In the genomic region with DNA sequence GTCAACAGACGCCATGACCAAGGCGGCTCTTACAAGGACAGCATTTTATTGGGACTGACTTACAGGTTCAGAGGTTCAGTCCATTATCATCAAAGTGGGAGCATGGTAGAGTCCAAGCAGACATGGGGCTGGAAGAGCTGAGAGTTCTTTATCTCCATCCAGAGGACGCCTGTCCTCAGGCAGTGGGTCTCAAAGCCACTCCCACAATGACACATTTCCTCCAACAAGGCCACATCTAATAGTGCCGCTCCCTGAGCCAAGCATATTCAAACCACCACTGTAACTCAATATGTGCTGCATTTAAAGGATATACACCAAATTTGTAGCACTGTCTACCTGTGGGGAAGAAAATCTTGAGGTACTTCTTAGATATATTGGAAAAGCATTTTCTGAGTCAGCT, we compare ENCODE assay signal across 27 mouse cellular contexts. TPM values are rescaled to one million over a fixed set of nuclear protein-coding genes. Genes with fewer than 3 reads are reported as not detected.
DNase-seq lines count a peak whose midpoint lies in the region; ATAC-seq and TF ChIP-seq lines count a peak whose summit lies in the region.
"Had no signal": no experiment of that assay in that cellular context is flagged by ENCODE, and none has a peak within 500 bp of the region (broad histone marks: within the 10 kb centered on the region; RNA-seq: fewer than 3 reads in every experiment).

No protein-coding gene starts in this region.

- H3K4me1 ChIP-seq in MEL (ENCODE audit: control insufficient read depth in 1 of 2, insufficient read depth in 2 of 2, low read length in 2 of 2) = peaks cover 3 to 4% of the 10 kb centered on the region in 2 experiments
- no peaks in the 10 kb centered on the region for H3K4me1 ChIP-seq in embryonic facial prominence, embryonic 10.5 days
- H3K4me1 ChIP-seq in forebrain, embryonic 10.5 days = no peaks in the 10 kb centered on the region
- H3K4me1 ChIP-seq: embryonic facial prominence, embryonic 13.5 days; hindbrain, embryonic 13.5 days; intestine, embryonic 15.5 days; kidney, embryonic 15.5 days had no signal

- TF ChIP-seq RAD21 in MEL (IDR thresholded peaks at IDR 0.05; ENCODE audit: low read depth, low read length) = no peak

- 88% methylated on average over 4 of the region's 4 CpGs for WGBS in embryonic facial prominence, embryonic 10.5 days
- WGBS in forebrain, embryonic 10.5 days = 87% methylated on average over 4 of the region's 4 CpGs

- no peak overlapping the region for H3K27ac ChIP-seq in MEL (ENCODE audit: control insufficient read depth, low read depth, low read length)
- no peak overlapping the region for H3K27ac ChIP-seq in embryonic facial prominence, embryonic 10.5 days (replicated peaks)
- no peak overlapping the region for H3K27ac ChIP-seq in forebrain, embryonic 10.5 days
- H3K27ac ChIP-seq: embryonic facial prominence, embryonic 13.5 days; heart, embryonic 10.5 days; hindbrain, embryonic 13.5 days; hindbrain, postnatal 0 days; intestine, embryonic 15.5 days; kidney, embryonic 15.5 days had no signal

- TF ChIP-seq CTCF in MEL (IDR thresholded peaks at IDR 0.05 in 2 of 3, conservative IDR thresholded peaks at IDR 0.05 in 1 of 3; ENCODE audit: control insufficient read depth in 1 of 3, insufficient read depth in 1 of 3, low read depth in 2 of 3, low read length in 3 of 3, poor library complexity in 1 of 3, severe bottlenecking in 1 of 3) = no peak

- no peak overlapping the region for H3K4me3 ChIP-seq in MEL (ENCODE audit: control insufficient read depth in 1 of 2, insufficient read depth in 1 of 2, low read depth in 2 of 2, low read length in 2 of 2)
- no peak overlapping the region for H3K4me3 ChIP-seq in embryonic facial prominence, embryonic 10.5 days
- no peak overlapping the region for H3K4me3 ChIP-seq in forebrain, embryonic 10.5 days
- H3K4me3 ChIP-seq: embryonic facial prominence, embryonic 13.5 days; heart, embryonic 10.5 days; hindbrain, embryonic 13.5 days; intestine, embryonic 15.5 days; kidney, embryonic 15.5 days had no signal

- no peak for ATAC-seq in megakaryocyte, adult 5-6 weeks (ENCODE audit: poor library complexity, severe bottlenecking)
- ATAC-seq: activated CD4-positive, CD25-positive, alpha-beta regulatory T cell, adult 4 months; CD4-positive, CD25-positive, alpha-beta regulatory T cell, adult 4 months; forebrain, embryonic 14.5 days; hindbrain, postnatal 0 days; intestine, embryonic 15.5 days had no signal

- no peak for TF ChIP-seq POLR2A in MEL (IDR thresholded peaks at IDR 0.05; ENCODE audit: control insufficient read depth in 1 of 2, insufficient read depth in 1 of 2, low read depth in 1 of 2, low read length in 2 of 2, poor library complexity in 1 of 2)

- H3K27me3 ChIP-seq in MEL (ENCODE audit: control insufficient read depth in 1 of 2, insufficient read depth in 2 of 2, low read length in 2 of 2) = no peaks in the 10 kb centered on the region
- H3K27me3 ChIP-seq in embryonic facial prominence, embryonic 10.5 days (replicated peaks; ENCODE audit: low read depth, poor library complexity, severe bottlenecking) = no peaks in the 10 kb centered on the region
- H3K27me3 ChIP-seq in forebrain, embryonic 10.5 days (ENCODE audit: poor library complexity, severe bottlenecking) = no peaks in the 10 kb centered on the region
- H3K27me3 ChIP-seq: embryonic facial prominence, embryonic 13.5 days; hindbrain, embryonic 13.5 days; intestine, embryonic 15.5 days; kidney, embryonic 15.5 days had no signal

- no peak for TF ChIP-seq EP300 in MEL (IDR thresholded peaks at IDR 0.05; ENCODE audit: low read depth in 1 of 2, low read length in 2 of 2)

- peak; percentile 29 for DNase-seq in adrenal gland, postnatal 10 days
- DNase-seq in adrenal gland, adult 18-20 months (ENCODE audit: low spot score in 2 of 2) = no peak
- DNase-seq in 416B (ENCODE audit: low read depth) (peak; percentile 86), MEL (ENCODE audit: low read depth, low spot score) (peak; percentile 19)
- DNase-seq in embryonic facial prominence, embryonic 10.5 days (ENCODE audit: low spot score) = peak; percentile 6
- DNase-seq in forebrain, embryonic 10.5 days (ENCODE audit: extremely low spot score, low spot score) = no peak
- DNase-seq: B cell, adult 2 months; cerebellum, adult 2 months; cerebellum, postnatal 10 days; gastrocnemius, postnatal 36 days; heart, adult 18-20 months; heart, postnatal 10 days; kidney, adult 2 months had no signal

- no peaks in the 10 kb centered on the region for H3K79me2 ChIP-seq in MEL (ENCODE audit: control insufficient read depth, insufficient read depth, low read length, poor library complexity)

- no peak overlapping the region for H3K9ac ChIP-seq in MEL (ENCODE audit: control insufficient read depth, low read depth, low read length, poor library complexity, severe bottlenecking)
- H3K9ac ChIP-seq: embryonic facial prominence, embryonic 13.5 days; hindbrain, embryonic 13.5 days; intestine, embryonic 15.5 days; kidney, embryonic 15.5 days had no signal

- H3K36me3 ChIP-seq in MEL (ENCODE audit: control insufficient read depth in 1 of 2, insufficient read depth in 2 of 2, low read length in 2 of 2) = peaks cover 3 to 6% of the 10 kb centered on the region in 2 experiments
- peaks cover 99% of the 10 kb centered on the region for H3K36me3 ChIP-seq in embryonic facial prominence, embryonic 10.5 days (replicated peaks)
- H3K36me3 ChIP-seq in forebrain, embryonic 10.5 days (replicated peaks) = peaks cover 100% of the 10 kb centered on the region

- H3K9me3 ChIP-seq in MEL (replicated peaks; ENCODE audit: insufficient read depth, low read length) = no peaks in the 10 kb centered on the region
- H3K9me3 ChIP-seq in embryonic facial prominence, embryonic 10.5 days = no peaks in the 10 kb centered on the region
- H3K9me3 ChIP-seq in forebrain, embryonic 10.5 days = no peaks in the 10 kb centered on the region
- H3K9me3 ChIP-seq: embryonic facial prominence, embryonic 13.5 days; G1E; heart, embryonic 10.5 days; hindbrain, embryonic 13.5 days; intestine, embryonic 15.5 days; kidney, embryonic 15.5 days had no signal

TF ChIP-seq in MEL, 35 proteins besides CTCF, POLR2A, EP300 and RAD21:
- no peak for TF ChIP-seq KAT2A (conservative IDR thresholded peaks at IDR 0.05; ENCODE audit: low read depth, low read length)

RNA-seq across cellular contexts. Expression of a gene that starts 19.0 kb away (rescaled TPM):
- under 1 TPM in 1 of 2 experiments, not detected in 1; 0.24 TPM for total RNA-seq in adrenal gland, postnatal 10 days (2021)
- total RNA-seq in adrenal gland, adult 18-20 months (2021) = not detected
- total RNA-seq in MEL (2012; rRNA removed) = not detected in 2 replicates
- not detected for polyA plus RNA-seq in MEL (2012; ENCODE audit: insufficient read depth in 1 of 2, insufficient read length in 2 of 2, low read depth in 1 of 2, low replicate concordance in 2 of 2, missing spikeins in 1 of 2)
- 0.24 and 0.26 TPM in 2 replicates for polyA plus RNA-seq in embryonic facial prominence, embryonic 10.5 days (2016; fragmentation: Nextera tagmentation; extraction: Ambion mirVana)
- not detected in 2 replicates for total RNA-seq in megakaryocyte, adult 5-6 weeks (2015)
- total RNA-seq in megakaryocyte, adult 5-6 weeks (2017) = not detected in 2 replicates
- polyA plus RNA-seq in forebrain, embryonic 10.5 days (2016; fragmentation: Nextera tagmentation; extraction: Ambion mirVana) = not detected in 2 replicates
- total RNA-seq: gastrocnemius, adult 8-10 months; gastrocnemius, postnatal 36 days; heart, adult 18-20 months; hematopoietic stem cell, adult 5-6 weeks had no signal
- polyA plus RNA-seq: activated CD4-positive, CD25-positive, alpha-beta regulatory T cell, adult 4 months; CD4-positive, CD25-positive, alpha-beta regulatory T cell, adult 4 months; G1E; heart, embryonic 14.5 days; kidney, embryonic 15.5 days had no signal

RNA-seq across cellular contexts. Expression of a gene that starts 31.8 kb away (rescaled TPM):
- total RNA-seq in adrenal gland, postnatal 10 days (2021) = 10 to 100 TPM; 51.6 to 59.0 TPM
- total RNA-seq in adrenal gland, adult 18-20 months (2021) = 10 to 100 TPM; 40.4 to 51.7 TPM
- total RNA-seq in MEL (2012; rRNA removed) = 7.8 and 8.0 TPM in 2 replicates
- polyA plus RNA-seq in MEL (2012; ENCODE audit: insufficient read depth in 1 of 2, insufficient read length in 2 of 2, low read depth in 1 of 2, low replicate concordance in 2 of 2, missing spikeins in 1 of 2) = 10 to 100 TPM in 1 of 2 experiments, not detected in 1; 11.3 TPM
- polyA plus RNA-seq in embryonic facial prominence, embryonic 10.5 days (2016; fragmentation: Nextera tagmentation; extraction: Ambion mirVana) = 41.7 and 44.3 TPM in 2 replicates
- 26.9 and 28.1 TPM in 2 replicates for total RNA-seq in megakaryocyte, adult 5-6 weeks (2015)
- total RNA-seq in megakaryocyte, adult 5-6 weeks (2017) = 14.1 and 16.7 TPM in 2 replicates
- polyA plus RNA-seq in forebrain, embryonic 10.5 days (2016; fragmentation: Nextera tagmentation; extraction: Ambion mirVana) = 35.7 and 36.1 TPM in 2 replicates

Comparison
In these comparisons a context has a peak if more than half of its experiments do, and no peak if none do; other contexts are left out.
1. DNase-seq: peak in adrenal gland, postnatal 10 days (single experiment), 416B (single experiment), MEL (single experiment) and embryonic facial prominence, embryonic 10.5 days (single experiment); none in adrenal gland, adult 18-20 months (0 of 2) and forebrain, embryonic 10.5 days (single experiment).